8 mouse cellular contexts compared by ENCODE assay signal in genomic region chr4:41722918-41723351, GRCm38 (mm10). TPM values are rescaled to one million over a fixed set of nuclear protein-coding genes. Genes with fewer than 3 reads are reported as not detected.
DNase-seq lines count a peak whose midpoint lies in the region; ATAC-seq lines count a peak whose summit lies in the region.

Dctn3 (minus strand) TSS chr4:41723170.

- under 1% methylated on average over 27 of the region's 27 CpGs for WGBS in forebrain, embryonic 14.5 days
- WGBS in neural tube, embryonic 15.5 days, result 0% methylated on average over 27 of the region's 27 CpGs

- H3K9me3 ChIP-seq in forebrain, embryonic 14.5 days (replicated peaks; ENCODE audit: control insufficient read depth, low read length), result no peaks in the 10 kb centered on the region
- no peaks in the 10 kb centered on the region for H3K9me3 ChIP-seq in neural tube, embryonic 15.5 days (replicated peaks)

- peaks cover 23% of the 10 kb centered on the region for H3K36me3 ChIP-seq in forebrain, embryonic 14.5 days (ENCODE audit: control insufficient read depth, insufficient read depth, low read length)
- peaks cover 22% of the 10 kb centered on the region for H3K36me3 ChIP-seq in neural tube, embryonic 15.5 days

- no peak within 1 kb of the TSS for H3K27ac ChIP-seq in forebrain, embryonic 14.5 days (ENCODE audit: low read depth, low read length)
- peak within 1 kb of the TSS; percentile 77 for H3K27ac ChIP-seq in neural tube, embryonic 15.5 days (replicated peaks)

- H3K4me2 ChIP-seq in forebrain, embryonic 14.5 days (ENCODE audit: low read length), result peak within 1 kb of the TSS; percentile 86
- H3K4me2 ChIP-seq in neural tube, embryonic 15.5 days, result peak within 1 kb of the TSS; percentile 75

- H3K4me1 ChIP-seq in forebrain, embryonic 14.5 days (ENCODE audit: control insufficient read depth, insufficient read depth, low read length), result peaks cover 27% of the 10 kb centered on the region
- H3K4me1 ChIP-seq in neural tube, embryonic 15.5 days, result peaks cover 38% of the 10 kb centered on the region

- peak within 1 kb of the TSS; percentile 91 for H3K9ac ChIP-seq in forebrain, embryonic 14.5 days (ENCODE audit: low read length)
- peak within 1 kb of the TSS; percentile 86 for H3K9ac ChIP-seq in neural tube, embryonic 15.5 days (replicated peaks)

- intact Hi-C loops in heart, postnatal 14 days (cut with DNase I), result no loop called here

- H3K27me3 ChIP-seq in forebrain, embryonic 14.5 days (replicated peaks; ENCODE audit: control insufficient read depth, insufficient read depth, low read length), result peaks cover 15% of the 10 kb centered on the region
- peaks cover 41% of the 10 kb centered on the region for H3K27me3 ChIP-seq in neural tube, embryonic 15.5 days (replicated peaks)

- DNase-seq in ES-CJ7 (ENCODE audit: low read depth, low spot score), result peak; percentile 98
- DNase-seq in forebrain, embryonic 14.5 days (ENCODE audit: low spot score), result peak; percentile 100
- DNase-seq in heart, postnatal 14 days, result peak; percentile 80 to 86
- DNase-seq in layer of hippocampus, adult 11-12 months (ENCODE audit: low spot score), result peak; percentile 95
- DNase-seq in lung, adult 18-20 months, result peak; percentile 91 to 93
- DNase-seq in testis, postnatal 14 days (ENCODE audit: low spot score), result peak; percentile 90

- peak; percentile 97 for ATAC-seq in cerebellum, adult (ENCODE audit: insufficient number of reproducible peaks, low FRiP score, low TSS enrichment)
- peak; percentile 96 for ATAC-seq in forebrain, embryonic 14.5 days
- peak; percentile 96 for ATAC-seq in neural tube, embryonic 15.5 days (ENCODE audit: low FRiP score)

- peak within 1 kb of the TSS; percentile 93 for H3K4me3 ChIP-seq in forebrain, embryonic 14.5 days (ENCODE audit: low read depth, low read length)
- peak within 1 kb of the TSS; percentile 94 for H3K4me3 ChIP-seq in neural tube, embryonic 15.5 days (replicated peaks)

RNA-seq across cellular contexts. Expression of gene Dctn3, which starts in this region (rescaled TPM):
- polyA plus RNA-seq in forebrain, embryonic 14.5 days (2014; fragmentation: Nextera tagmentation; extraction: Ambion mirVana), result 301 and 330 TPM in 2 replicates
- 10 to 100 TPM; 83.6 to 87.8 TPM for total RNA-seq in heart, postnatal 14 days (2021)
- 271 and 320 TPM in 2 replicates for polyA plus RNA-seq in neural tube, embryonic 15.5 days (2015; fragmentation: Nextera tagmentation; extraction: Ambion mirVana)
